Mouse (Mus musculus) lung, embryonic 14.5 days (tissue): Measurements from ENCODE around the gene Tbpl1. TPM values are rescaled to one million over a fixed set of nuclear protein-coding genes. Genes with fewer than 3 reads are reported as not detected.
A peak's percentile ranks its signal among the peaks of the same experiment; 100 is the strongest.

Experiments used
- ATAC-seq: fragments of 200-750 bp; cut with Nextera tagmentation; 2 replicates; pipeline ENCODE4 v1.8.0; 2017; ENCODE audit warnings: mild to moderate bottlenecking, moderate TSS enrichment, moderate library complexity; ENCODE audit not compliant: insufficient read depth
- DNase-seq: peaks from one replicate; pipeline ENCODE4 v3.0.0-alpha.2; 2015
- H3K27ac ChIP-seq: fragments of 300-500 bp; sonication (generic); 2 replicates; pipeline ENCODE4 v1.5.1; 2014; ENCODE audit warnings: low read depth, mild to moderate bottlenecking, moderate library complexity
- H3K27me3 ChIP-seq: fragments of 300-500 bp; sonication (generic); 2 replicates; pipeline ENCODE4 v1.6.1; 2014; ENCODE audit warnings: low read length, control low read depth; ENCODE audit not compliant: insufficient read depth
- H3K36me3 ChIP-seq: fragments of 300-500 bp; sonication (generic); 2 replicates; pipeline ENCODE4 v1.6.1; 2014; ENCODE audit warnings: control low read depth; ENCODE audit not compliant: insufficient read depth
- H3K4me1 ChIP-seq: fragments of 300-500 bp; sonication (generic); 2 replicates; pipeline ENCODE4 v1.6.1; 2014; ENCODE audit warnings: antibody characterized with exemption, control low read depth; ENCODE audit not compliant: insufficient read depth
- H3K4me2 ChIP-seq: fragments of 300-500 bp; sonication (generic); 2 replicates; pipeline ENCODE4 v1.6.1; 2014; ENCODE audit warnings: mild to moderate bottlenecking
- H3K4me3 ChIP-seq: fragments of 300-500 bp; sonication (generic); 2 replicates; pipeline ENCODE4 v1.5.1; 2014; ENCODE audit warnings: low read depth, low read length
- H3K9ac ChIP-seq: fragments of 300-500 bp; sonication (generic); 2 replicates; pipeline ENCODE4 v1.6.1; 2014
- H3K9me3 ChIP-seq: fragments of 300-500 bp; sonication (generic); 2 replicates; pipeline ENCODE4 v1.6.1; 2016; ENCODE audit warnings: low read depth, low read length, control low read depth
- CTCF ChIP-seq: IDR thresholded peaks from 2 replicates; pipeline ENCODE4 v1.5.1; 2016; ENCODE audit warnings: antibody characterized with exemption, low read depth
- WGBS: fragments of 180-500 bp; shearing (Covaris S2); extraction: QIAGEN DNeasy Blood & Tissue Kit; methylation state at CpG from one replicate; pipeline ENCODE4 v1.1.7; 2014; 5-methylcytosine and 5-hydroxymethylcytosine counted together
- polyA plus RNA-seq: library from polyadenylated mRNA; unstranded; fragments of >200 nt; fragmentation: Nextera tagmentation; extraction: Ambion mirVana; gene quantifications from 2 replicates; pipeline ENCODE4 v1.2.1, GENCODE M21; 2014

Tbpl1 gene
- polyA plus RNA-seq, 1 experiment from 2014 or later: 63.5 TPM

DNA sequence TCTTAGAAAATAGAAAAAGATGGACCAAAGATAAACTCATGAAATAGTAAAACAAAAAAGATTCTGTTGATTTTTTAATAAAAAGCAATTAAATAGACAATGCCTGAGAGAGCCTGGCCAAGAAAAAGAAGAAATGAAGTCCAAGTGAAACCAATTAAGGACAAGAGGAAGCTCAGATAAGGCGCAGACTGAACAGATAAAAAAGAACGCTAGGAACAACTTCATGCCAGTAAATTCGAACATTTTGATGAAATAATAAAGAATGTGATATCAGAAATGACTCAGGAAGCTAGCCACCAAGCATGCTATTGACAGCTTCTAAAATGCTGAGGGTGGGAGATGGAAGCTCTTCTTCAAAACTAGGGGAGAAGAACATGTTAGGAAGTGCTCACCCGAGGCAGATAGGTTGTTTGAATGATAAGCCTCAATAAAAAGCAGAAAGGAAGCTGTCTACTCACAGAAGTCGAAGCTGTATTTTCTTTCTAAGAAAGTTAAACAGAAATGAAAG lies 19.5 kb upstream of the Tbpl1 start:
- no peak for ATAC-seq
- no peaks in the 10 kb centered on the region; the same call in 1 of the 2 replicates for H3K9me3 ChIP-seq
- H3K36me3 ChIP-seq: no peaks in the 10 kb centered on the region
- H3K27me3 ChIP-seq: no peaks in the 10 kb centered on the region
- WGBS: 49% methylated on average over 5 of the region's 5 CpGs
- no peak overlapping the region for H3K4me3 ChIP-seq
- no peak overlapping the region for H3K4me2 ChIP-seq
- H3K4me1 ChIP-seq: no peaks in the 10 kb centered on the region
- DNase-seq: no peak
- no peak overlapping the region for H3K9ac ChIP-seq
- TF ChIP-seq CTCF: no peak
- no peak overlapping the region for H3K27ac ChIP-seq

DNA sequence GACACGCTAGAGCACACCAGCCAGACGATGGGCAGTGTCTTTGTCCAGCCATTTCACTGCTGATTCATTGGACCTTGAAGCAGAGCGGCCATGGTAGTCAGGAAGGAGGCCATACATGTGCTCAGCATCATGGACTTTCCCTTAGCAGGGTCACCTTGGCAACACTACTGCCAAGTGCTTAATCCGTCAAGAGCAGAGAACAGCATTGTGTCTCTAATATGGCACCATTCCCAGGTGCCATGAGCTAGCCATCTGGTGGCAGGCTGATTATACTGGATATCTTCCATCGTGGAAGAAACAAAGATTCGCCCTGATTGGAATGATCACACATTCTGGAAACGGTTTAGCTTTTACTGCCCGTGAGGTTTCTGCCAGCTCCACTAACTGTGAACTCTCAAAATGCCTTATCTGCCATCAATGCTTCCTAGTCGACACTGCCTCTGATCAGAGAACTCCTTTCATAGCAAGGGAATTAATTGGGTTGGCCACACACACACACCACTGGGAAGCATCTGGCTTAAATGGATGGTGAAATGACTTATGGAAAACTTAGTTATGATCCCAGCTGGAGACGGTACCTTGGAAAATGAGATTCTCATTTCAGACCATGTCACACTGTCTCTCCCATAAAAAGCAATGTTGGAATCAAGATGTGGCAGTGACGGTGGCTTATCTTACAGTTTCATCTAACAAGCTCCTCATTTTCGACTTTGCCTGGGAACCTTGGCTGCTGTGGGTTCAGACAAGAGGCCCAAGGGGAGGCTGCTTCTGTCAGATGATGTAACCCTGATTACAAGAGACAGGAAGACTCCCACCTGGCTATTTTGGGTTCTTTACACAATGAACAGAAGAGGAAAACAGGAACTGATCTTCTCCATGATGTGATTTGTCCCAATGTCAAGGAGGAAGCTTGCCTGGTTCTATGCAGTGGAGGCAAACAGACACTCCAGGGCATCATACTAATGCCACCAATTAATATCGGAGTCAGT lies 14.9 kb upstream of the Tbpl1 start:
- no peak overlapping the region for H3K4me2 ChIP-seq
- H3K27me3 ChIP-seq: no peaks in the 10 kb centered on the region
- no peaks in the 10 kb centered on the region for H3K9me3 ChIP-seq
- H3K4me3 ChIP-seq: no peak overlapping the region
- H3K9ac ChIP-seq: no peak overlapping the region
- H3K4me1 ChIP-seq: no peaks in the 10 kb centered on the region
- ATAC-seq (no peak), DNase-seq (no peak)
- H3K27ac ChIP-seq: no peak overlapping the region
- no peaks in the 10 kb centered on the region for H3K36me3 ChIP-seq
- TF ChIP-seq CTCF: no peak
- 51% methylated on average over 13 of the region's 13 CpGs for WGBS

DNA sequence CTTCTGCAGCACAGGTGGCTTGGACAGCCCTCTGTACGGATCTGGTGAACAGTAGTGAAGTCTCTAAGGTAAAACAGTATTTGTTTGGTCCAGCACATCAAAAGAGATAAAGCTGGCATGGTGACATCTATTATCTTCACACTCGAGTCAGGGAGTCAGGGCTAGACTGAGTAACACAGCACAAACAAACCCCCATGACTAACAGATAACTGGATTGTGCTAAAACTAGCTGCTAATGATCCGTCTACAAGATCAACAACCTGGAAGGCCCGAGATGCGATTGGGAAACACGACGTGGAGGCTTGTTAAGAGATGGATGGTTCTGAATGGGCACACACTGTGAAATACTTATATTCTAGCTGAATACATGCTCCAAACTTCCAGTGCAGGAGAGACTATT lies 14.2 kb upstream of the Tbpl1 start:
- TF ChIP-seq CTCF: no peak
- no peak overlapping the region for H3K4me3 ChIP-seq
- no peaks in the 10 kb centered on the region for H3K36me3 ChIP-seq
- DNase-seq (no peak), ATAC-seq (no peak)
- H3K9ac ChIP-seq: no peak overlapping the region
- H3K4me2 ChIP-seq: no peak overlapping the region
- no peaks in the 10 kb centered on the region for H3K9me3 ChIP-seq
- H3K27me3 ChIP-seq: no peaks in the 10 kb centered on the region
- H3K4me1 ChIP-seq: no peaks in the 10 kb centered on the region
- no peak overlapping the region for H3K27ac ChIP-seq
- 40% methylated on average over 7 of the region's 7 CpGs for WGBS

DNA sequence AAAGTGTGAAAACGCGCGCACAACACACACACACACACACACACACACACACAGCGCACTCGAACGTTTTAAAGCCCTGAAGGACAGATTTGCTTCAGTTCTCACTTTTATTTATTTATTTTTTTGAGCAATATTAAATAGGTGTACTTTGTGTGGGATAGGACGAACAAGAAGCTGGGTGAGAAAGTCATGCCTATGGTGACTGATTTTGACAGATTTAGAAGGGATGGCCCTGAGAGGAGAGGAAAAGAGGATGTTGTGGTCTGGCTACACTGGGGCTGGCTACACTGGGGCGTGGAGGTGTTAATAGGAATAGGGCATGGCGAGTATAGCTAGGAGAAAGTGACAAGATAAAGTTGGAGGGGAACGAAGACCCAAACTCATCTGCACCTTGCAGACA lies 443 bp upstream of the Tbpl1 start:
- WGBS: 40% methylated on average over 10 of the region's 10 CpGs
- TF ChIP-seq CTCF: no peak
- H3K36me3 ChIP-seq: no peaks in the 10 kb centered on the region
- H3K27me3 ChIP-seq: no peaks in the 10 kb centered on the region
- DNase-seq: no peak
- H3K9me3 ChIP-seq: no peaks in the 10 kb centered on the region
- H3K4me1 ChIP-seq: no peaks in the 10 kb centered on the region
- H3K9ac ChIP-seq: peak overlapping the region; percentile 96
- peak overlapping the region; percentile 90; the same call in 1 of the 2 replicates for H3K27ac ChIP-seq
- peak overlapping the region; percentile 94 for H3K4me2 ChIP-seq
- no peak for ATAC-seq
- peak overlapping the region; percentile 97 for H3K4me3 ChIP-seq

DNA sequence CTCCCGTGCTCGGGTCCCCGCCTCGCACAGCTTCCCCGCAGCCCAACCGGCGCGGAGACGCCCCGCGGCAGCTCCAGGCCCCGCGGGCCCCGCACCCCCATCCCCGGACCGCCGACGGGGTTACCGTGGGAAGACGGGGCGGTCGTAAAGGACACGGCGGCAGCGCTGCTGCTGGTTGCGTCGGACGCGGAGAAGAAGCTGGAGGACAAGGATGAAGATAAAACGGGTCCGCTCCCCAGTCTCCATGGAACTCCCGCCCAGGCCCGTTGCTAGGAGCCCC lies 806 bp downstream of the Tbpl1 start:
- Histone ChIP-seq H3K27ac (peak overlapping the region; percentile 81), H3K4me2 (peak overlapping the region; percentile 94), H3K9me3 (no peaks in the 10 kb centered on the region), H3K4me1 (no peaks in the 10 kb centered on the region), H3K27me3 (no peaks in the 10 kb centered on the region), H3K4me3 (peak overlapping the region; percentile 97), H3K36me3 (no peaks in the 10 kb centered on the region), H3K9ac (peak overlapping the region; percentile 96)
- WGBS: 1% methylated on average over 33 of the region's 33 CpGs
- no peak for TF ChIP-seq CTCF
- DNase-seq: no peak
- ATAC-seq: no peak

DNA sequence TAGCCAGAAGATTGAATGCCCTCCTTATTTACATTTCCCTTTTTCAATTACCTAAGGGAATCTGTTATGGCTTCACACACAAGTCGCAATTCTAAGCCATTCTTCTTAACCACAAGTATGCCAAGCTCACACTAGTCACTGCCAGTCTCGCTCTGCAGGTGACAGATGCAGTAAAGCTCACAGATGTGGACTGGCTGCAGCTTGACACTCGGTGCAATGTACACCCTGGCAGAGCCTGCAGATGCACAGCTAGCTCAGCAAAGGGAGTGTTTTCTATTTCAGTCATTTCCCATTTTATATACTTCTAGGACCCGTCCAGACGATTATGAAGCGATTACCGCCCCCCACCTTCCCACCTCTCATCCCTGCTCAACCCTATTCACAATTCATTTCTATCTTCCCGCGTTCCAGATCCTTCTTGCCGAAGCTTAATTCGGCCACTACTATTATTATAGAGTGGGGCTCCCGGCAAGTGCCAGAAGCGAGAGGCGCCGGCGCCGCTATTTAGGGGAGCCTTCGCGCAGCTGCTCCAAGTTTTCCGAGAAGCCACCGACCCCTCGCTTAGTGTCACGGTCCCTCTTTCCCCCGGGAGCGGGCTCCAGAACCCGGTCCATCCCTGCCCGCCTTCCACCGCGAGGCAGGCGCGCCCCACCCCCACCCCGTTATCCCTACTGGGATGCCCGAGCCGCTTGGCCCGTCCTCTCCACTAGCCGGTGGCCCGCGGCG lies 1.3 kb downstream of the Tbpl1 start:
- ATAC-seq: peak; percentile 70
- peak overlapping the region; percentile 96 for H3K9ac ChIP-seq

DNA sequence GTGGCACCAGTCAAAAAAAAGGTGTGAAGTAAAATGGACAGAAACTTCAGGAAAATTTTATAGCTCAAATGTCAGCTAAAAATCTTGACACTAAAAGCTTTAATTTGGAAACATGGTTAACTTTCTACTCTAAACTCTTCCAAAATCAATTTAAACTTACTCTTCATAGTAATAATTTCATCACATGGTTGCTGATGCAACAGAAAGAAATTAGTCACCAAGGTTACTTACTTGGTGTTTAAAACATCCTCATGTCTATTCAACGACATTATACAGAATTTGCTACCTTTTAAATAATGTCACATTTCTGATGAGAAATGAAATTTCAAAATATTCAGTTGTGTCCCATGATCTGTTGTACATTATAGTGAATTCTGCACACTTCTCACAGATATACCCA lies 3.5 kb downstream of the Tbpl1 start:
- no peak overlapping the region for H3K9ac ChIP-seq
- H3K9me3 ChIP-seq: no peaks in the 10 kb centered on the region
- H3K4me1 ChIP-seq: no peaks in the 10 kb centered on the region
- ATAC-seq (no peak), DNase-seq (no peak)
- H3K4me2 ChIP-seq: no peak overlapping the region
- no peaks in the 10 kb centered on the region for H3K27me3 ChIP-seq
- no peak overlapping the region for H3K27ac ChIP-seq
- H3K36me3 ChIP-seq: no peaks in the 10 kb centered on the region
- TF ChIP-seq CTCF: no peak
- WGBS: 63% methylated on average over 1 of the region's 1 CpGs
- H3K4me3 ChIP-seq: no peak overlapping the region

More for the DNA sequence above, 1.3 kb downstream of the Tbpl1 start:
- Histone ChIP-seq H3K27me3 (no peaks in the 10 kb centered on the region), H3K4me3 (peak overlapping the region; percentile 97), H3K36me3 (no peaks in the 10 kb centered on the region), H3K9me3 (no peaks in the 10 kb centered on the region), H3K4me2 (peak overlapping the region; percentile 94), H3K27ac (peak overlapping the region; percentile 81), H3K4me1 (no peaks in the 10 kb centered on the region)
- DNase-seq: no peak
- under 1% methylated on average over 39 of the region's 39 CpGs for WGBS
- TF ChIP-seq CTCF: no peak
